Mouse (Mus musculus) kidney, postnatal 0 days (tissue): ENCODE measurements at regions not wholly inside any gene's neighbourhood (a gene's known extent, or its start where the extent isn't known, plus 50 kb on each side); places are given as distances from the start of the nearest gene placed in this dataset.
A peak's percentile ranks its signal among the peaks of the same experiment; 100 is the strongest.

Experiments used
- ATAC-seq: fragments of 200-750 bp; cut with Nextera tagmentation; replicated peaks from 2 replicates; pipeline ENCODE4 v1.8.0; 2017; ENCODE audit warnings: low read depth, moderate number of reproducible peaks, moderate TSS enrichment, moderate library complexity; ENCODE audit not compliant: low FRiP score
- DNase-seq: peaks from one replicate; pipeline ENCODE4 v3.0.0-alpha.2; 2016; ENCODE audit warnings: low spot score
- H3K27ac ChIP-seq: fragments of 300-500 bp; sonication (generic); 2 replicates; pipeline ENCODE4 v1.5.1; 2014; ENCODE audit warnings: mild to moderate bottlenecking
- H3K27me3 ChIP-seq: fragments of 300-500 bp; sonication (generic); 2 replicates; pipeline ENCODE4 v1.6.1; 2014; ENCODE audit warnings: low read length, mixed read lengths; ENCODE audit not compliant: insufficient read depth
- H3K36me3 ChIP-seq: fragments of 300-500 bp; sonication (generic); 2 replicates; pipeline ENCODE4 v1.6.1; 2014; ENCODE audit warnings: low read length, mixed read lengths; ENCODE audit not compliant: insufficient read depth
- H3K4me1 ChIP-seq: fragments of 300-500 bp; sonication (generic); replicated peaks from 2 replicates; pipeline ENCODE4 v1.6.1; 2014; ENCODE audit warnings: antibody characterized with exemption, low read length, mixed read lengths; ENCODE audit not compliant: insufficient read depth
- H3K4me2 ChIP-seq: fragments of 300-500 bp; sonication (generic); 2 replicates; pipeline ENCODE4 v1.6.1; 2014; ENCODE audit warnings: mild to moderate bottlenecking, low read length, moderate library complexity, mixed read lengths
- H3K4me3 ChIP-seq: fragments of 300-500 bp; sonication (generic); replicated peaks from 2 replicates; pipeline ENCODE4 v1.5.1; 2014; ENCODE audit warnings: low read depth, low read length
- H3K9ac ChIP-seq: fragments of 300-500 bp; sonication (generic); 2 replicates; pipeline ENCODE4 v1.6.1; 2014; ENCODE audit warnings: low read depth, low read length
- H3K9me3 ChIP-seq: fragments of 300-500 bp; sonication (generic); replicated peaks from 2 replicates; pipeline ENCODE4 v1.6.1; 2016; ENCODE audit warnings: low read length, inconsistent platforms, mixed read lengths
- CTCF ChIP-seq: IDR thresholded peaks from 2 replicates; pipeline ENCODE4 v1.5.1; 2016; ENCODE audit warnings: antibody characterized with exemption, low read depth, mild to moderate bottlenecking, moderate library complexity
- WGBS: fragments of 180-500 bp; shearing (Covaris S2); extraction: QIAGEN DNeasy Blood & Tissue Kit; methylation state at CpG from one replicate; pipeline ENCODE4 v1.1.7; 2014; 5-methylcytosine and 5-hydroxymethylcytosine counted together

GRCm38 (mm10) chr16:88412287-88412686, 94.5 kb downstream of the Cldn17 start:
- H3K27me3 ChIP-seq = no peaks in the 10 kb centered on the region
- H3K4me1 ChIP-seq = no peaks in the 10 kb centered on the region
- H3K36me3 ChIP-seq = no peaks in the 10 kb centered on the region
- WGBS = 60% methylated on average over 1 of the region's 1 CpGs
- TF ChIP-seq CTCF = no peak
- no peak overlapping the region for H3K4me3 ChIP-seq
- no peak overlapping the region for H3K4me2 ChIP-seq
- H3K9ac ChIP-seq = no peak overlapping the region
- peak; percentile 91 for ATAC-seq
- H3K27ac ChIP-seq = 0 out of 2 replicates have a peak overlapping the region, but pooled peaks have one; percentile 31
- DNase-seq = peak; percentile 44
- no peaks in the 10 kb centered on the region for H3K9me3 ChIP-seq

- H3K4me3 ChIP-seq = no peak overlapping the region
Measured at GRCm38 (mm10) chr16:88408144-88408543, 98.6 kb downstream of the Cldn17 start.

GRCm38 (mm10) chr16:88404331-88404730, 102.4 kb downstream of the Cldn17 start:
- ATAC-seq (no peak), DNase-seq (no peak)
- no peak for TF ChIP-seq CTCF
- no peak overlapping the region for H3K4me3 ChIP-seq
- no peaks in the 10 kb centered on the region for H3K9me3 ChIP-seq
- H3K36me3 ChIP-seq = no peaks in the 10 kb centered on the region
- no peaks in the 10 kb centered on the region for H3K27me3 ChIP-seq
- no peak overlapping the region for H3K4me2 ChIP-seq
- no peak overlapping the region for H3K9ac ChIP-seq
- 80% methylated on average over 4 of the region's 4 CpGs for WGBS
- no peak overlapping the region for H3K27ac ChIP-seq
- H3K4me1 ChIP-seq = no peaks in the 10 kb centered on the region

More at GRCm38 (mm10) chr16:88408144-88408543, 98.6 kb downstream of the Cldn17 start:
- TF ChIP-seq CTCF = no peak
- Histone ChIP-seq H3K36me3 (no peaks in the 10 kb centered on the region), H3K4me1 (no peaks in the 10 kb centered on the region), H3K27me3 (no peaks in the 10 kb centered on the region), H3K4me2 (no peak overlapping the region), H3K27ac (no peak overlapping the region), H3K9me3 (no peaks in the 10 kb centered on the region), H3K9ac (no peak overlapping the region)
- ATAC-seq (no peak), DNase-seq (no peak)

DNA sequence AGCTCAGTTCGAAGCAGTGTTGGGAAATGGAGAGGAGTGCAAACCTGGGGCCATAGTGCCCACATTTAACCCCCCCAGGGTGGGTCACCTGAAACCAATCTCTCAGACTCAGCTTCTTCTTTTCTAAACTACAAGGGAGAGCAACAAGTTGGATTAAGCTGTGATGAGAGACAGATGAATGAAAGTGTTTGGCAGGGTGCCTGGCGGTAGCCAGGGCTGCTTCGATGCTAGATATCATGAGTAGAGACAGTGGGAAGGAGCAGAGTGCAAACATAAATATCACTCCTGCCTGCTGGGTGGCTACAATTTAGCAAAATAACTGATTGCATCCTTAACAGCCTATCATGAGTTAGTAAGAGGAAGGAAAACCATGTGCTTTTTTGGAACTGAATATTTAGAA, 106.9 kb downstream of the Cldn17 start:
- Histone ChIP-seq H3K36me3 (no peaks in the 10 kb centered on the region), H3K4me2 (no peak overlapping the region), H3K4me3 (no peak overlapping the region), H3K27ac (no peak overlapping the region), H3K4me1 (no peaks in the 10 kb centered on the region), H3K27me3 (no peaks in the 10 kb centered on the region), H3K9me3 (no peaks in the 10 kb centered on the region), H3K9ac (no peak overlapping the region)
- ATAC-seq = no peak
- WGBS = 69% methylated on average over 3 of the region's 3 CpGs
- no peak for DNase-seq
- TF ChIP-seq CTCF = no peak

DNA sequence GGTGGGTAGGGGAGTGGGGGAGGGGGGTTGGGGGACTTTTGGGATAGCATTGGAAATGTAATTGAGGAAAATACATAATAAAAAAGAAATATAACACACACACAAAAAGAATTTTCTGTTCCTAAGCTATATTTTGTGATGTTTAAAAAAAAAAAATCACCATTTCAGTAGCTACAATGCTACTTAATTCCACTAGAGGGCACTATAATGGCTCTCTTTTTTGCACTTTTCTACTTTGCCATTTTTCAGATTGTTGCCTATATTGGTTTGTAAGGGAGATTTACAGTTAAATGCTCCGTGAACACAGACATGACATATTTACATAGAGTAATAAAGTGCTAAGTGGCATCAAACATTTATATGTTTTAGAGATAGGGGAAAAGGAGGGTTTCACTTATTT, 102.7 kb upstream of the Grik1 start:
- H3K4me3 ChIP-seq = no peak overlapping the region
- no peak overlapping the region for H3K27ac ChIP-seq
- H3K36me3 ChIP-seq = no peaks in the 10 kb centered on the region
- ATAC-seq = no peak
- peak; percentile 65 for TF ChIP-seq CTCF
- 41% methylated on average over 1 of the region's 1 CpGs for WGBS
- no peaks in the 10 kb centered on the region for H3K27me3 ChIP-seq
- H3K4me1 ChIP-seq = no peaks in the 10 kb centered on the region
- H3K9ac ChIP-seq = no peak overlapping the region
- DNase-seq = peak; percentile 34
- no peaks in the 10 kb centered on the region for H3K9me3 ChIP-seq
- no peak overlapping the region for H3K4me2 ChIP-seq

DNA sequence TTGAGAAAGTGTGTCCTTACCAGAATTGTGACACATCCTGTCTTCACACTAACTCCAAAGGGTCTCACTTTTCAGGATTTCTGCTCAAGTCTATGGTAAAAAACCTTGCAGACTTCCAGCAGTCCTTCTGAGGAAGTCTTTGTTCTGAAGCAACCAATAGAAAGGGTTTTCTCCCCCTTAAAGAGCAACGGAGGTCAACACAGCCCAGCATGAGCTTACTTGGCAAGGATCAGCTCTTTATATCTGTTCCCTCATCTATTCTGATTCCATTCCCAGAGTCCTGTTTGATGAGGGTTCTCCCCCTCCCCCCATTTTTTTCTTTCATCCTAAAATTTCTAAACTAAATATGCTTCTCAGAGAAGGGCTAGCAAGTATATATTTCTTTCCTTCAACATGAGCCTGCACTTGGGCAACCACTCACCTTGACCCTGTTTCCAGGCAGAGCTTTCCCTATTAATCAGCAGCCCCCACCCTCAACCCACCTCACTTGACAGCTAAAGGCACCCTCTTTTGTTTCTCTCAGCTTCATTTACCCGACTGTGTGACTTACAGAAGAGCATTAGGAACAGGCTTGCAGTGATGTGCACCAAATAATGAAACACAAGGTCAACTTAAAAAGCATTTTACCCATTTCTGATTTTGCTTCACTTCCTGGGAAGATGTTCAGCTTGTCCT, 91.7 kb upstream of the Grik1 start:
- Histone ChIP-seq H3K4me1 (0 out of 2 replicates have a peak, but pooled peaks cover 2% of the 10 kb centered on the region), H3K4me3 (no peak overlapping the region), H3K9ac (no peak overlapping the region), H3K4me2 (no peak overlapping the region), H3K9me3 (no peaks in the 10 kb centered on the region), H3K27ac (no peak overlapping the region), H3K27me3 (no peaks in the 10 kb centered on the region), H3K36me3 (no peaks in the 10 kb centered on the region)
- 15% methylated on average over 2 of the region's 2 CpGs for WGBS
- TF ChIP-seq CTCF = no peak
- no peak for ATAC-seq
- DNase-seq = no peak

- 37% methylated on average over 5 of the region's 5 CpGs for WGBS
- Histone ChIP-seq H3K9me3 (no peaks in the 10 kb centered on the region), H3K27me3 (no peaks in the 10 kb centered on the region), H3K4me1 (peaks cover 6% of the 10 kb centered on the region; the same call in 1 of the 2 replicates), H3K4me2 (no peak overlapping the region), H3K27ac (no peak overlapping the region), H3K36me3 (no peaks in the 10 kb centered on the region), H3K4me3 (no peak overlapping the region), H3K9ac (no peak overlapping the region)
- ATAC-seq = no peak
- DNase-seq = peak; percentile 65
- no peak for TF ChIP-seq CTCF
Measured at GRCm38 (mm10) chr16:88375622-88376021, 85.6 kb upstream of the Grik1 start.
